ENCODE assay signal across 8 mouse cellular contexts in the genomic region with DNA sequence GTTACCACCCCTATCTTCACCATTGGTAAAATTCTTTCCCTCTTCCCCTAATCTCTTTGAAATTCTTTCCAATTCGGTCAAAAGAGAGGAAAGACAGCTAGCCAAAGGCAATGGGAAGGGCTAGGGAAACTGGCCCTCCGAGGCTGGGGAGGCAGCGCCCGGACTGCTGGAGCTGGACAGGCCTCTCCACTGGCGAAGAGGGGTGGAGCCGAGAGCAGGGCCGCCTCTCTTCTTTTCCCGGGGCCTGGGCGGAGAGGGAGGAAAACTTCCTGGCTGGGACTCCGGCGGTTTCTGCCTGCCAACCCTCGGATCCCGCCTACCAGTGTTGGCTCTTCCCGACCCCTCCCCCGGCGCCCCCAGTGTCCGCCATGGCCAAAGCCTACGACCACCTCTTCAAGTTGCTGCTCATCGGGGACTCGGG. TPM values are rescaled to one million over a fixed set of nuclear protein-coding genes. Genes with fewer than 3 reads are reported as not detected.
DNase-seq lines count a peak whose midpoint lies in the region; ATAC-seq lines count a peak whose summit lies in the region.

No protein-coding gene starts in this region.

- H3K27ac ChIP-seq in forebrain, embryonic 16.5 days (ENCODE audit: low read length) = peak overlapping the region; percentile 51

- intact Hi-C loops in heart, postnatal 25 days (cut with DNase I) = loop anchor here (1.0 to 5.0 kb wide), 2 partner anchors 42 to 153 kb away; no protein-coding TSS in a partner anchor

- H3K9ac ChIP-seq in forebrain, embryonic 16.5 days (replicated peaks; ENCODE audit: low read depth, low read length) = peak overlapping the region; percentile 61

- H3K4me1 ChIP-seq in forebrain, embryonic 16.5 days (replicated peaks; ENCODE audit: control insufficient read depth, insufficient read depth, low read length) = peaks cover 11% of the 10 kb centered on the region

- no peaks in the 10 kb centered on the region for H3K9me3 ChIP-seq in forebrain, embryonic 16.5 days (ENCODE audit: control insufficient read depth, low read length)

- no peaks in the 10 kb centered on the region for H3K36me3 ChIP-seq in forebrain, embryonic 16.5 days (ENCODE audit: control insufficient read depth, insufficient read depth)

- H3K27me3 ChIP-seq in forebrain, embryonic 16.5 days (replicated peaks; ENCODE audit: control insufficient read depth, insufficient read depth, low read length) = no peaks in the 10 kb centered on the region

- WGBS in forebrain, embryonic 16.5 days = 0% methylated on average over 16 of the region's 20 CpGs

- peak; percentile 71 for DNase-seq in R1 (ENCODE audit: low read depth, low spot score)
- DNase-seq in cerebellum, adult 9-11 months = peak; percentile 56
- DNase-seq in heart, postnatal 25 days (ENCODE audit: low spot score) = peak; percentile 79
- peak; percentile 57 to 67 for DNase-seq in layer of hippocampus, postnatal 10 days (ENCODE audit: low spot score in 2 of 2)
- DNase-seq in lung, postnatal 14 days = peak; percentile 85
- DNase-seq in retina, postnatal 1 day = peak; percentile 70
- no peak for DNase-seq in natural killer cell, adult 2 months (ENCODE audit: low spot score in 2 of 2)

- peak overlapping the region; percentile 45 for H3K4me3 ChIP-seq in forebrain, embryonic 16.5 days (replicated peaks; ENCODE audit: low read length)

- peak overlapping the region; percentile 81 for H3K4me2 ChIP-seq in forebrain, embryonic 16.5 days (ENCODE audit: low read length)

- ATAC-seq in forebrain, embryonic 16.5 days = peak; percentile 79

RNA-seq across cellular contexts. Expression of gene Rab13, which starts 7.0 kb away (rescaled TPM):
- 21.7 and 22.2 TPM in 2 replicates for polyA plus RNA-seq in forebrain, embryonic 16.5 days (2015; fragmentation: Nextera tagmentation; extraction: Ambion mirVana)
- 1 to 10 TPM; 6.0 to 7.9 TPM for total RNA-seq in heart, postnatal 25 days (2021)
- 10 to 100 TPM; 10.3 to 10.8 TPM for total RNA-seq in layer of hippocampus, postnatal 10 days (2021)

RNA-seq across cellular contexts. Expression of gene Rps27, which starts 7.1 kb away (rescaled TPM):
- polyA plus RNA-seq in forebrain, embryonic 16.5 days (2015; fragmentation: Nextera tagmentation; extraction: Ambion mirVana) = 790 and 871 TPM in 2 replicates
- total RNA-seq in heart, postnatal 25 days (2021) = 1,000 to 10,000 TPM in 1 of 2 experiments, 100 to 1,000 TPM in 1; 993 to 1,012 TPM
- total RNA-seq in layer of hippocampus, postnatal 10 days (2021) = 100 to 1,000 TPM; 800 to 858 TPM

RNA-seq across cellular contexts. Expression of gene Jtb, which starts 10.9 kb away (rescaled TPM):
- 106 and 114 TPM in 2 replicates for polyA plus RNA-seq in forebrain, embryonic 16.5 days (2015; fragmentation: Nextera tagmentation; extraction: Ambion mirVana)
- total RNA-seq in heart, postnatal 25 days (2021) = 10 to 100 TPM; 49.0 to 50.7 TPM
- 10 to 100 TPM; 50.2 to 59.4 TPM for total RNA-seq in layer of hippocampus, postnatal 10 days (2021)

RNA-seq across cellular contexts. Expression of gene Creb3l4, which starts 22.8 kb away (rescaled TPM):
- polyA plus RNA-seq in forebrain, embryonic 16.5 days (2015; fragmentation: Nextera tagmentation; extraction: Ambion mirVana) = 2.7 and 3.3 TPM in 2 replicates
- not detected for total RNA-seq in heart, postnatal 25 days (2021)
- total RNA-seq in layer of hippocampus, postnatal 10 days (2021) = not detected

RNA-seq across cellular contexts. Expression of gene Slc39a1, which starts 27.4 kb away (rescaled TPM):
- polyA plus RNA-seq in forebrain, embryonic 16.5 days (2015; fragmentation: Nextera tagmentation; extraction: Ambion mirVana) = 42.5 and 43.1 TPM in 2 replicates
- 10 to 100 TPM; 83.7 to 84.3 TPM for total RNA-seq in heart, postnatal 25 days (2021)
- total RNA-seq in layer of hippocampus, postnatal 10 days (2021) = 10 to 100 TPM; 48.6 to 52.3 TPM

Comparison
In these comparisons a context has a peak if more than half of its experiments do, and no peak if none do; other contexts are left out.
1. DNase-seq: peak in R1 (single experiment), cerebellum, adult 9-11 months (single experiment), heart, postnatal 25 days (single experiment), layer of hippocampus, postnatal 10 days (2 of 2), lung, postnatal 14 days (single experiment) and retina, postnatal 1 day (single experiment); none in natural killer cell, adult 2 months (0 of 2).